Mouse (Mus musculus) kidney, postnatal 0 days (tissue): ENCODE measurements around the gene Mthfd1l. TPM values are rescaled to one million over a fixed set of nuclear protein-coding genes. Genes with fewer than 3 reads are reported as not detected.
"Not testable (repeated sequence)": the region's sequence is repeated elsewhere in the genome, so short reads cannot be mapped to it uniquely, and the experiment has no call there.

ENCODE experiments used
- ATAC-seq: fragments of 200-750 bp; cut with Nextera tagmentation; replicated peaks from 2 replicates; pipeline ENCODE4 v1.8.0; 2017; ENCODE audit warnings: low read depth, moderate number of reproducible peaks, moderate TSS enrichment, moderate library complexity; ENCODE audit not compliant: low FRiP score
- DNase-seq: peaks from one replicate; pipeline ENCODE4 v3.0.0-alpha.2; 2016; ENCODE audit warnings: low spot score
- H3K27ac ChIP-seq: fragments of 300-500 bp; sonication (generic); 2 replicates; pipeline ENCODE4 v1.5.1; 2014; ENCODE audit warnings: mild to moderate bottlenecking
- H3K27me3 ChIP-seq: fragments of 300-500 bp; sonication (generic); 2 replicates; pipeline ENCODE4 v1.6.1; 2014; ENCODE audit warnings: low read length, mixed read lengths; ENCODE audit not compliant: insufficient read depth
- H3K36me3 ChIP-seq: fragments of 300-500 bp; sonication (generic); 2 replicates; pipeline ENCODE4 v1.6.1; 2014; ENCODE audit warnings: low read length, mixed read lengths; ENCODE audit not compliant: insufficient read depth
- H3K4me1 ChIP-seq: fragments of 300-500 bp; sonication (generic); replicated peaks from 2 replicates; pipeline ENCODE4 v1.6.1; 2014; ENCODE audit warnings: antibody characterized with exemption, low read length, mixed read lengths; ENCODE audit not compliant: insufficient read depth
- H3K4me2 ChIP-seq: fragments of 300-500 bp; sonication (generic); 2 replicates; pipeline ENCODE4 v1.6.1; 2014; ENCODE audit warnings: mild to moderate bottlenecking, low read length, moderate library complexity, mixed read lengths
- H3K4me3 ChIP-seq: fragments of 300-500 bp; sonication (generic); replicated peaks from 2 replicates; pipeline ENCODE4 v1.5.1; 2014; ENCODE audit warnings: low read depth, low read length
- H3K9ac ChIP-seq: fragments of 300-500 bp; sonication (generic); 2 replicates; pipeline ENCODE4 v1.6.1; 2014; ENCODE audit warnings: low read depth, low read length
- H3K9me3 ChIP-seq: fragments of 300-500 bp; sonication (generic); replicated peaks from 2 replicates; pipeline ENCODE4 v1.6.1; 2016; ENCODE audit warnings: low read length, inconsistent platforms, mixed read lengths
- CTCF ChIP-seq: IDR thresholded peaks from 2 replicates; pipeline ENCODE4 v1.5.1; 2016; ENCODE audit warnings: antibody characterized with exemption, low read depth, mild to moderate bottlenecking, moderate library complexity
- WGBS: fragments of 180-500 bp; shearing (Covaris S2); extraction: QIAGEN DNeasy Blood & Tissue Kit; methylation state at CpG from one replicate; pipeline ENCODE4 v1.1.7; 2014; 5-methylcytosine and 5-hydroxymethylcytosine counted together
- polyA plus RNA-seq: library from polyadenylated mRNA; unstranded; fragments of >200 nt; fragmentation: Nextera tagmentation; extraction: Ambion mirVana; gene quantifications from 2 replicates; pipeline ENCODE4 v1.2.1, GENCODE M21; 2015

Gene Mthfd1l
- polyA plus RNA-seq, 1 experiment from 2014 or later = 9.1 TPM

- H3K36me3 ChIP-seq = no peaks in the 10 kb centered on the region
- H3K4me2 ChIP-seq = no peak overlapping the region
- H3K9ac ChIP-seq = no peak overlapping the region
- no peaks in the 10 kb centered on the region for H3K27me3 ChIP-seq
- H3K27ac ChIP-seq = no peak overlapping the region
- TF ChIP-seq CTCF = no peak
- WGBS = 88% methylated on average over 4 of the region's 4 CpGs
- no peaks in the 10 kb centered on the region for H3K4me1 ChIP-seq
- H3K9me3 ChIP-seq = no peaks in the 10 kb centered on the region
- DNase-seq (no peak), ATAC-seq (no peak)
- no peak overlapping the region for H3K4me3 ChIP-seq
These were observed 228.2 kb downstream of the Mthfd1l start for GRCm38 (mm10) chr10:4201141-4201540.

- H3K4me3 ChIP-seq, H3K9me3 ChIP-seq, H3K36me3 ChIP-seq, H3K27ac ChIP-seq, ATAC-seq, H3K27me3 ChIP-seq, H3K4me1 ChIP-seq, H3K9ac ChIP-seq, H3K4me2 ChIP-seq, DNase-seq: not testable (repeated sequence)
- WGBS = 44% methylated on average over 5 of the region's 6 CpGs
These were observed 230.7 kb downstream of the Mthfd1l start for GRCm38 (mm10) chr10:4203651-4204050.

- no peak for TF ChIP-seq CTCF
- H3K9me3 ChIP-seq = no peaks in the 10 kb centered on the region
- WGBS = 73% methylated on average over 15 of the region's 15 CpGs
- H3K9ac ChIP-seq = no peak overlapping the region
- no peaks in the 10 kb centered on the region for H3K36me3 ChIP-seq
- H3K27ac ChIP-seq = no peak overlapping the region
- DNase-seq (no peak), ATAC-seq (no peak)
- no peak overlapping the region for H3K4me3 ChIP-seq
- H3K4me2 ChIP-seq = no peak overlapping the region
- no peaks in the 10 kb centered on the region for H3K27me3 ChIP-seq
- H3K4me1 ChIP-seq = no peaks in the 10 kb centered on the region
These were observed 236.1 kb downstream of the Mthfd1l start for GRCm38 (mm10) chr10:4209040-4209439.

- WGBS = 16% methylated on average over 24 of the region's 24 CpGs
- H3K27me3 ChIP-seq = no peaks in the 10 kb centered on the region
- no peak for TF ChIP-seq CTCF
- H3K4me1 ChIP-seq = no peaks in the 10 kb centered on the region
- no peak; the same call in 1 of the 2 replicates for ATAC-seq
- H3K4me2 ChIP-seq = peak overlapping the region; percentile 54
- H3K9ac ChIP-seq = 0 out of 2 replicates have a peak overlapping the region, but pooled peaks have one; percentile 9
- no peak overlapping the region for H3K27ac ChIP-seq
- H3K4me3 ChIP-seq = peak overlapping the region; percentile 12; the same call in 1 of the 2 replicates
- peak; percentile 59 for DNase-seq
- no peaks in the 10 kb centered on the region for H3K36me3 ChIP-seq
- H3K9me3 ChIP-seq = no peaks in the 10 kb centered on the region
These were observed 237.6 kb downstream of the Mthfd1l start for GRCm38 (mm10) chr10:4210313-4211066.

DNA sequence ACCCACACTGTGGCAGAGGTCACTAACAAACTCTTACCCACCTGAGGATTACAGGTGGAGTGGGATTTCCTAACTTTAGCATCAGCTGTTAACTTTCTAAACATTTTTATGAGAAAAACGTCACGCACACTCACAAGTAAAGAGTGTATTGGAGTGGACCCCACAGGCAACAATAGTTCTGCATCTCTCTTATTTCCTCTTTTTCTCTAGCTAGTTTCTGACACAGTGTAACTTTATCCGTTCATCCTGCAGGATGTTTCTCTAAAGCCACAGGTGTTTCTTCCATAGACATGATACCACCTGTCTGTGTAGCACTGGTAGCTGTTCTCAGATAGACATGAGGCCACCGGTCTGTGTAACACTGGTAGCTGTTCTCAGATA, 238.1 kb downstream of the Mthfd1l start:
- Histone ChIP-seq H3K36me3 (no peaks in the 10 kb centered on the region), H3K27me3 (no peaks in the 10 kb centered on the region), H3K4me1 (no peaks in the 10 kb centered on the region), H3K4me2 (peak overlapping the region; percentile 54; the same call in 1 of the 2 replicates), H3K4me3 (no peak overlapping the region), H3K27ac (no peak overlapping the region), H3K9me3 (no peaks in the 10 kb centered on the region), H3K9ac (no peak overlapping the region)
- 61% methylated on average over 4 of the region's 4 CpGs for WGBS
- DNase-seq (no peak), ATAC-seq (no peak)
- no peak for TF ChIP-seq CTCF

Other genes starting within 250 kb of the Mthfd1l start
- 7.9 and 8.9 TPM in 2 replicates for gene Plekhg1, start 232.8 kb upstream of the Mthfd1l start, polyA plus RNA-seq